Mouse (Mus musculus) B cell, adult (primary cell): Measurements from ENCODE around the gene 4930402H24Rik. TPM values are rescaled to one million over a fixed set of nuclear protein-coding genes. Genes with fewer than 3 reads are reported as not detected.

Experiments used
- total RNA-seq: library from RNA; stranded (reverse); gene quantifications from 4 replicates; pipeline ENCODE4 v1.2.4, GENCODE M21; 2023; ENCODE audit not compliant: inconsistent age

4930402H24Rik gene
- total RNA-seq, result 14.1 to 18.9 TPM (median 15.8 TPM) in 4 replicates

DNA sequence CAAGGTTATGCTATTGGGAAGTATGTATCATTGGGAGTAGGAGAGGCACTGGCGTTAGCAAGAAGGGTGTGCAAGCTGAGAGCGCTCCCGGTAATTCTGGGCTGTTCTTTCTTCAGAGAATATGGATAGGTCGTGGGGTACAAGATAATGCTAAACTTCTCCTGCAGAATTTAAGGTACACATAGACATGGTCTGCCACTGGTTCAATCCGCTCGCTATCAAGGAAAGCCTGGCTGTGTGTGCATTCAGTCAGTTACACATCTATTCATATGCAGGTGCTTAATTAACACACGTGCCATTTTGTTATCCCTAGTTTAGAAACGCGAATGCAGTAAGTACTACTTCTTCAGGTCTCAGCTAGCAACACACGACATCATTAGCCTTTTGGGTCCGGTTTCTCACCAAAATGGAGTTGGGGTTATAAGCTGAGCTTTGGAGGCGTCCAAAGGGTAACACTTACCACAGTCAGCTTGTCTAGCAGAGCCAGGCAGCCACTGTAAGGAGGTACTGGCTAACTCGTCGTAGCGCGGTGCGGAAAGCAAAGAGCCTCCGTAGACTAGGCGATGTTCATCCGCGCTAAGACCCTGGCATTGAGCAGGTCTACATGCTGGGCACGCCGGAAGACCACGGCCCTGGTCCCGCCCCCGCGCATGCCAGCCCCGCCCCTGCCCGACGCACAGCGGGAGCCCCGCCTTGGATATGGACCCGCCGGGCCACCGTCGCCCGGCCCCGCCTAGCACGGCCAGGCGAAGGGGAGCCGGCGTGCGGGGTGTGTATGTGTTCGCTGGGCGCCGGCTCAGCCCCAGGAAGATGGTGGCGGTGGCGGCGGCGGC lies at the start of gene 4930402H24Rik, which contains the start of gene Atrn:
TSS of gene 4930402H24Rik (minus strand) at position 656 of the 833 bp plus-strand sequence.
TSS of gene Atrn (plus strand) at position 745 of the 833 bp plus-strand sequence.

DNA sequence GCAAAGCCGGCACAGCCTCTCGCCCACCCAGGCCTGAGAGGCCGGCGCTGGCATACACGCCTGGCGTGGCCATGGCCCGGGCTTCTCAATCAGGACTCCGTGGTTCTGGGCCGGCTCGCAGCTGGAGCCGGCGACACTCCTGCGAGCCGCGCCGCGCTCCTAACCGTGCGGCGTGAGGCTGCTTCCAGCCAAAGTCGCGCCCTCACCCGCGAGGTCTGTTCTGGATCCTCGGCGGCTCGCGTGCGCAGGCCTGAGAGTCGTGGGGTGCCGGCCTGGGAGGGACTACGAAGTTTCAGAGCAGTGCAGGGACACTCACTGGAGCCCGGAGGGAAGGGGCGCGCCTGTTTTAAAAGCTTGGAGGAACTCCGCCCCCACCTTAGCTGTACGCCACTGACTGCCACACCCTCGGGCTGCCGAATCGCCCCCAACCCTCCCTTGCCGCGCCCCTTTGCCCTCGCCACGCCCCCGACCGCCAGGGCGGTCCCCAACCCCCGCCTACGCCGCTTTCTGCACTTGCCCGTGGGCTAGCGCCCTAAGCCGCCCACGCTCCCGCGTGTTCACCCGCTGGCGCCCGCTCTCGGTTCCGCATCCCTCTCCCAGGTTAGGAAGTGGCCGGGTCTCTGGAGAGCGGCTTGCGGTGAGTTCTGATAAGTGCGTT lies 208.9 kb downstream of the 4930402H24Rik start, which contains the start of gene Slc4a11:
TSS of gene Slc4a11 (minus strand) at position 367 of the 658 bp plus-strand sequence.

DNA sequence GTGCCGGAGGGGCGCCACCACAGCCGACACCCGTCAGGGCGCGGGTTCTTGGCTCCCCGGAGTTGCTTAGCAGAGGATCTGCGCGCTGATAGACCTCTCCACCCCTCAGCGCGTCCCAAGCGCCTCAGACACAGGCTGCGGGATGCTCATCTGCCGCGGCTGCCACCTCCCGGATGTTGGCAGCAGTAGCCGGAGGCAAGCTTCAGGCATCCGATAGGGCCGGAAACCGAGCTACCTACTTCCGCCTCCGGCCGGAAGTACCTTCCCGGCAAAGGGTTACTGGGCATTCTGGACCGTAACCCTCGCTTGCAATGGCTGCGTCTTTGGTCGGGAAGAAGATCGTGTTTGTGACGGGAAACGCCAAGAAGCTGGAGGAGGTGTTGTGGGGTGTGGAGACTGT lies 238.6 kb downstream of the 4930402H24Rik start, which contains the start of gene Itpa:
TSS of gene Itpa (plus strand) at position 52 of the 400 bp plus-strand sequence.

DNA sequence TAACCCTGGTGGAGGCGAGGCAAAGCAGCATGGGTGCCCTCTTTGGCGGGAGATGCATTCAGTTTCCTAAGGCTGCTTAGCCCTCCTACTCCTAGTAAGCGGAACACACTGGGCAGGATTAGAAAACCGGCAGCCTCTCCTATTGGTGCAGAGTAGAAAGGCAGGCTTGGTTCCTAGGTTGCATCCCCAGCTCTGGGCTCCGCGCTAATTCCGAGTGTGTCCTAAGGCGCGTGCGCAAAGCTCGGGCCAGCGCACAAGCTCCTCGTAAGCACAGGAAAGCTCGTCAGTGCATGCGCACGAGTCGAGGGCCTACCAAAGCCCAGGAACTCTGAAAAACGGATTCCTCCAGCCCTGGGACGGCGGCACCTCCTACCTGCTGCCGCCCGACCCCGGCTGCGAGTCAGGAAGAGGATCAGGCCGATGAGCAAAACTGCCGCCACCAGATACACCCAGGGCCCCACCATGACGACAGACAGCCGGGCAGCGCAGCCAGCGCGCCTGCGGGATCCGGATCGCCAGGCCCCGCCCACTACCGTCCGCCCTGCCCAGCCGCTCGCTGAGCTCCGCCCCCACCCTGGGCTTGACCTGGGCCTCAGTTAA lies 242.0 kb downstream of the 4930402H24Rik start, which contains the start of gene Ddrgk1:
TSS of gene Ddrgk1 (minus strand) at position 558 of the 600 bp plus-strand sequence.

Other genes starting within 250 kb of the 4930402H24Rik start
- 131 to 157 TPM (median 140 TPM) in 4 replicates for gene Ddrgk1, start 241.7 kb downstream of the 4930402H24Rik start, total RNA-seq
- 14.1 to 20.2 TPM (median 15.1 TPM) in 4 replicates for gene Itpa, start 238.8 kb downstream of the 4930402H24Rik start, total RNA-seq
- 5.8 to 8.8 TPM (median 6.2 TPM) in 4 replicates for gene Slc4a11, start 208.9 kb downstream of the 4930402H24Rik start, total RNA-seq
- gene Atrn, start 89 bp upstream of the 4930402H24Rik start, total RNA-seq, result 15.0 to 17.8 TPM (median 16.3 TPM) in 4 replicates
- gene Gfra4, start 136.7 kb upstream of the 4930402H24Rik start, total RNA-seq, result not detected in 4 replicates
- not detected in 4 replicates for gene Adam33, start 157.4 kb upstream of the 4930402H24Rik start, total RNA-seq
- gene Siglec1, start 180.4 kb upstream of the 4930402H24Rik start, total RNA-seq, result 0.15 to 0.36 TPM (median 0.16 TPM) in 3 of 4 replicates, not detected in the other
- not detected in 4 replicates for gene Hspa12b, start 220.9 kb upstream of the 4930402H24Rik start, total RNA-seq
- gene Gm11037, start 227.1 kb upstream of the 4930402H24Rik start, total RNA-seq, result not detected in 4 replicates